Comparison of ENCODE assay signal across 12 mouse cellular contexts in genomic region chr11:117309918-117310287, GRCm38 (mm10).
DNase-seq lines count a peak whose midpoint lies in the region; ATAC-seq and TF ChIP-seq lines count a peak whose summit lies in the region.
"Had no signal": no experiment of that assay in that cellular context is flagged by ENCODE, and none has a peak within 500 bp of the region (broad histone marks: within the 10 kb centered on the region; RNA-seq: fewer than 3 reads in every experiment).

No protein-coding gene starts in this region.

- no peak overlapping the region for H3K4me2 ChIP-seq in neural tube, embryonic 13.5 days
- no peak overlapping the region for H3K4me2 ChIP-seq in neural tube, embryonic 15.5 days
- no peak overlapping the region for H3K4me2 ChIP-seq in heart, embryonic 15.5 days
- no peak overlapping the region for H3K4me2 ChIP-seq in midbrain, postnatal 0 days (ENCODE audit: low read depth, low read length, poor library complexity, severe bottlenecking)
- H3K4me2 ChIP-seq: hindbrain, embryonic 15.5 days had no signal

- H3K27me3 ChIP-seq in neural tube, embryonic 13.5 days = no peaks in the 10 kb centered on the region
- H3K27me3 ChIP-seq in neural tube, embryonic 15.5 days (replicated peaks) = no peaks in the 10 kb centered on the region
- H3K27me3 ChIP-seq in heart, embryonic 15.5 days = no peaks in the 10 kb centered on the region
- H3K27me3 ChIP-seq in midbrain, postnatal 0 days (ENCODE audit: insufficient read depth, low read length) = no peaks in the 10 kb centered on the region
- H3K27me3 ChIP-seq: hindbrain, embryonic 15.5 days had no signal

- no peak for TF ChIP-seq CTCF in midbrain, postnatal 0 days (IDR thresholded peaks at IDR 0.05)

- H3K9me3 ChIP-seq in neural tube, embryonic 13.5 days = no peaks in the 10 kb centered on the region
- H3K9me3 ChIP-seq in neural tube, embryonic 15.5 days (replicated peaks) = no peaks in the 10 kb centered on the region
- no peaks in the 10 kb centered on the region for H3K9me3 ChIP-seq in heart, embryonic 15.5 days (replicated peaks)
- H3K9me3 ChIP-seq in midbrain, postnatal 0 days (ENCODE audit: low read length) = no peaks in the 10 kb centered on the region
- H3K9me3 ChIP-seq: hindbrain, embryonic 15.5 days had no signal

- peak overlapping the region; percentile 43; the same call in 1 of the 2 replicates for H3K9ac ChIP-seq in neural tube, embryonic 13.5 days
- no peak overlapping the region; the same call in 1 of the 2 replicates for H3K9ac ChIP-seq in neural tube, embryonic 15.5 days (replicated peaks)
- 0 out of 2 replicates have a peak overlapping the region, but pooled peaks have one; percentile 15 for H3K9ac ChIP-seq in heart, embryonic 15.5 days
- H3K9ac ChIP-seq in midbrain, postnatal 0 days (replicated peaks; ENCODE audit: low read length, poor library complexity, severe bottlenecking) = no peak overlapping the region
- H3K9ac ChIP-seq: hindbrain, embryonic 15.5 days had no signal

- peak; percentile 50 for DNase-seq in adrenal gland, postnatal 14 days
- no peak for DNase-seq in adrenal gland, adult 18-20 months (ENCODE audit: low spot score in 2 of 2)
- DNase-seq in embryo, embryonic 10 days (ENCODE audit: low spot score) = no peak
- no peak for DNase-seq in midbrain, postnatal 0 days (ENCODE audit: low spot score)
- DNase-seq in frontal cortex, postnatal 10 days (ENCODE audit: low spot score in 2 of 2) = no peak
- DNase-seq: cerebellum, adult 11 months; lung, postnatal 14 days had no signal

- no peaks in the 10 kb centered on the region for H3K36me3 ChIP-seq in neural tube, embryonic 13.5 days
- H3K36me3 ChIP-seq in neural tube, embryonic 15.5 days = no peaks in the 10 kb centered on the region
- H3K36me3 ChIP-seq in heart, embryonic 15.5 days = no peaks in the 10 kb centered on the region
- H3K36me3 ChIP-seq in midbrain, postnatal 0 days (ENCODE audit: insufficient read depth, low read length) = no peaks in the 10 kb centered on the region
- H3K36me3 ChIP-seq: hindbrain, embryonic 15.5 days had no signal

- H3K4me1 ChIP-seq in neural tube, embryonic 13.5 days (replicated peaks) = peaks cover 84% of the 10 kb centered on the region
- H3K4me1 ChIP-seq in neural tube, embryonic 15.5 days = peaks cover 78% of the 10 kb centered on the region
- peaks cover 90% of the 10 kb centered on the region for H3K4me1 ChIP-seq in heart, embryonic 15.5 days (replicated peaks)
- 0 out of 2 replicates have a peak, but pooled peaks cover 5% of the 10 kb centered on the region for H3K4me1 ChIP-seq in midbrain, postnatal 0 days (ENCODE audit: insufficient read depth, low read length)

- H3K4me3 ChIP-seq in neural tube, embryonic 13.5 days = no peak overlapping the region
- no peak overlapping the region for H3K4me3 ChIP-seq in neural tube, embryonic 15.5 days (replicated peaks)
- no peak overlapping the region for H3K4me3 ChIP-seq in heart, embryonic 15.5 days
- no peak overlapping the region for H3K4me3 ChIP-seq in midbrain, postnatal 0 days (ENCODE audit: low read depth, low read length)
- H3K4me3 ChIP-seq: erythroblast, embryonic 14.5 days; hindbrain, embryonic 15.5 days had no signal

- WGBS in neural tube, embryonic 13.5 days = 77% methylated on average over 3 of the region's 3 CpGs
- 75% methylated on average over 3 of the region's 3 CpGs for WGBS in neural tube, embryonic 15.5 days
- 74% methylated on average over 3 of the region's 3 CpGs for WGBS in heart, embryonic 15.5 days
- WGBS in midbrain, postnatal 0 days = 77% methylated on average over 3 of the region's 3 CpGs

- no peak for ATAC-seq in neural tube, embryonic 13.5 days (ENCODE audit: low read depth)
- no peak for ATAC-seq in neural tube, embryonic 15.5 days (ENCODE audit: low FRiP score)
- ATAC-seq in heart, embryonic 15.5 days (replicated peaks; ENCODE audit: insufficient number of reproducible peaks, insufficient read depth, low FRiP score, low read depth) = no peak
- ATAC-seq in midbrain, postnatal 0 days (ENCODE audit: low FRiP score) = no peak

- H3K27ac ChIP-seq in neural tube, embryonic 13.5 days (replicated peaks) = no peak overlapping the region
- H3K27ac ChIP-seq in neural tube, embryonic 15.5 days (replicated peaks) = no peak overlapping the region
- H3K27ac ChIP-seq in heart, embryonic 15.5 days = no peak overlapping the region
- no peak overlapping the region for H3K27ac ChIP-seq in midbrain, postnatal 0 days (ENCODE audit: low read depth, low read length)
- H3K27ac ChIP-seq: hindbrain, embryonic 15.5 days had no signal

Comparison
In these comparisons a context has a peak if more than half of its experiments do, and no peak if none do; other contexts are left out.
1. H3K9ac ChIP-seq: peak in neural tube, embryonic 13.5 days (single experiment) and heart, embryonic 15.5 days (single experiment); none in neural tube, embryonic 15.5 days (single experiment) and midbrain, postnatal 0 days (single experiment).